Mouse (Mus musculus): Measurements from ENCODE around the gene Stk32b. TPM values are rescaled to one million over a fixed set of nuclear protein-coding genes. Genes with fewer than 3 reads are reported as not detected.

The Stk32b gene
- 1.0 and 2.8 TPM in 2 replicates for polyA plus RNA-seq (2016; fragmentation: Nextera tagmentation; extraction: Ambion mirVana)

GRCm38 (mm10) chr5:37716505-37717372 lies at the start of gene Stk32b:
Gene Stk32b (minus strand): TSS chr5:37717171.
- H3K27ac ChIP-seq: peak within 1 kb of the TSS; percentile 78
- peaks cover 23% of the 10 kb centered on the region for H3K4me1 ChIP-seq (replicated peaks)

GRCm38 (mm10) chr5:37765851-37766250 lies 48.9 kb upstream of the Stk32b start:
- Histone ChIP-seq H3K27me3 (ENCODE audit: insufficient read depth, poor library complexity, severe bottlenecking) (0 out of 2 replicates have a peak, but pooled peaks cover 11% of the 10 kb centered on the region), H3K4me1 (replicated peaks) (peaks cover 19% of the 10 kb centered on the region), H3K27ac (0 out of 2 replicates have a peak overlapping the region, but pooled peaks have one; percentile 42), H3K4me3 (no peak overlapping the region), H3K36me3 (no peaks in the 10 kb centered on the region), H3K9me3 (0 out of 2 replicates have a peak, but pooled peaks cover 6% of the 10 kb centered on the region)
- 33% methylated on average over 8 of the region's 8 CpGs for WGBS
- peak; percentile 15 for DNase-seq (ENCODE audit: low spot score)

More at GRCm38 (mm10) chr5:37716505-37717372, at the start of gene Stk32b:
- Histone ChIP-seq H3K4me3 (peak within 1 kb of the TSS; percentile 62), H3K9me3 (no peaks in the 10 kb centered on the region), H3K27me3 (ENCODE audit: insufficient read depth, poor library complexity, severe bottlenecking) (peaks cover 48% of the 10 kb centered on the region), H3K36me3 (no peaks in the 10 kb centered on the region)
- WGBS: under 1% methylated on average over 40 of the region's 40 CpGs
- DNase-seq (ENCODE audit: low spot score): peak; percentile 66

- H3K4me1 ChIP-seq (replicated peaks): peaks cover 12% of the 10 kb centered on the region
- H3K27me3 ChIP-seq (ENCODE audit: insufficient read depth, poor library complexity, severe bottlenecking): no peaks in the 10 kb centered on the region
- H3K27ac ChIP-seq: no peak overlapping the region
- no peak for DNase-seq (ENCODE audit: low spot score)
- no peaks in the 10 kb centered on the region for H3K36me3 ChIP-seq
- no peak overlapping the region for H3K4me3 ChIP-seq
- 0 out of 2 replicates have a peak, but pooled peaks cover 6% of the 10 kb centered on the region for H3K9me3 ChIP-seq
- 86% methylated on average over 3 of the region's 3 CpGs for WGBS
These were observed 45.1 kb upstream of the Stk32b start for GRCm38 (mm10) chr5:37762046-37762445.

- 85% methylated on average over 7 of the region's 7 CpGs for WGBS
These were observed 36.4 kb upstream of the Stk32b start for GRCm38 (mm10) chr5:37753366-37753765.

GRCm38 (mm10) chr5:37752027-37752967 lies 35.3 kb upstream of the Stk32b start:
- peak; percentile 76 for DNase-seq (ENCODE audit: low spot score)
- Histone ChIP-seq H3K4me3 (no peak overlapping the region), H3K36me3 (no peaks in the 10 kb centered on the region), H3K27ac (0 out of 2 replicates have a peak overlapping the region, but pooled peaks have one; percentile 4), H3K4me1 (replicated peaks) (peaks cover 9% of the 10 kb centered on the region; the same call in 1 of the 2 replicates), H3K27me3 (ENCODE audit: insufficient read depth, poor library complexity, severe bottlenecking) (no peaks in the 10 kb centered on the region; the same call in 1 of the 2 replicates), H3K9me3 (no peaks in the 10 kb centered on the region)
- 63% methylated on average over 8 of the region's 8 CpGs for WGBS

More at GRCm38 (mm10) chr5:37753366-37753765, 36.4 kb upstream of the Stk32b start:
- no peak for DNase-seq (ENCODE audit: low spot score)
- Histone ChIP-seq H3K27ac (no peak overlapping the region), H3K4me3 (no peak overlapping the region), H3K27me3 (ENCODE audit: insufficient read depth, poor library complexity, severe bottlenecking) (no peaks in the 10 kb centered on the region; the same call in 1 of the 2 replicates), H3K9me3 (no peaks in the 10 kb centered on the region), H3K36me3 (no peaks in the 10 kb centered on the region), H3K4me1 (replicated peaks) (peaks cover 5% of the 10 kb centered on the region; the same call in 1 of the 2 replicates)

- 0 out of 2 replicates have a peak, but pooled peaks cover 4% of the 10 kb centered on the region for H3K4me1 ChIP-seq (replicated peaks)
- DNase-seq (ENCODE audit: low spot score): no peak
- H3K27me3 ChIP-seq (ENCODE audit: insufficient read depth, poor library complexity, severe bottlenecking): no peaks in the 10 kb centered on the region
- 84% methylated on average over 13 of the region's 13 CpGs for WGBS
- H3K4me3 ChIP-seq: no peak overlapping the region
- no peak overlapping the region for H3K27ac ChIP-seq
- H3K36me3 ChIP-seq: no peaks in the 10 kb centered on the region
- peaks cover 4% of the 10 kb centered on the region; the same call in 1 of the 2 replicates for H3K9me3 ChIP-seq
These were observed 27.1 kb upstream of the Stk32b start for GRCm38 (mm10) chr5:37743889-37744707.

GRCm38 (mm10) chr5:37736213-37736612 lies 19.2 kb upstream of the Stk32b start:
- DNase-seq (ENCODE audit: low spot score): no peak
- peaks cover 5% of the 10 kb centered on the region; the same call in 1 of the 2 replicates for H3K4me1 ChIP-seq (replicated peaks)
- H3K9me3 ChIP-seq: 0 out of 2 replicates have a peak, but pooled peaks cover 8% of the 10 kb centered on the region
- H3K4me3 ChIP-seq: no peak overlapping the region
- no peak overlapping the region for H3K27ac ChIP-seq
- 64% methylated on average over 7 of the region's 7 CpGs for WGBS
- H3K36me3 ChIP-seq: no peaks in the 10 kb centered on the region
- no peaks in the 10 kb centered on the region for H3K27me3 ChIP-seq (ENCODE audit: insufficient read depth, poor library complexity, severe bottlenecking)

- Histone ChIP-seq H3K27ac (0 out of 2 replicates have a peak within 1 kb of the TSS, but pooled peaks have one; percentile 9), H3K27me3 (ENCODE audit: insufficient read depth, poor library complexity, severe bottlenecking) (no peaks in the 10 kb centered on the region), H3K9me3 (0 out of 2 replicates have a peak, but pooled peaks cover 8% of the 10 kb centered on the region), H3K36me3 (no peaks in the 10 kb centered on the region), H3K4me1 (replicated peaks) (peaks cover 5% of the 10 kb centered on the region; the same call in 1 of the 2 replicates), H3K4me3 (no peak within 1 kb of the TSS)
- 45% methylated on average over 5 of the region's 5 CpGs for WGBS
- DNase-seq (ENCODE audit: low spot score): no peak
These were observed 18.3 kb upstream of the Stk32b start, which contains the start of gene Cytl1 for GRCm38 (mm10) chr5:37735224-37735623. Gene Cytl1 (plus strand): TSS chr5:37735519.

GRCm38 (mm10) chr5:37730781-37731180 lies 13.8 kb upstream of the Stk32b start:
- 93% methylated on average over 2 of the region's 2 CpGs for WGBS
- no peaks in the 10 kb centered on the region for H3K36me3 ChIP-seq
- no peaks in the 10 kb centered on the region for H3K27me3 ChIP-seq (ENCODE audit: insufficient read depth, poor library complexity, severe bottlenecking)
- DNase-seq (ENCODE audit: low spot score): no peak
- 0 out of 2 replicates have a peak, but pooled peaks cover 8% of the 10 kb centered on the region for H3K9me3 ChIP-seq
- H3K27ac ChIP-seq: no peak overlapping the region
- peaks cover 5% of the 10 kb centered on the region; the same call in 1 of the 2 replicates for H3K4me1 ChIP-seq (replicated peaks)
- H3K4me3 ChIP-seq: no peak overlapping the region

GRCm38 (mm10) chr5:37725220-37725886 lies 8.4 kb upstream of the Stk32b start:
- 77% methylated on average over 4 of the region's 4 CpGs for WGBS
- Histone ChIP-seq H3K36me3 (no peaks in the 10 kb centered on the region), H3K4me1 (replicated peaks) (peaks cover 9% of the 10 kb centered on the region; the same call in 1 of the 2 replicates), H3K9me3 (no peaks in the 10 kb centered on the region), H3K27me3 (ENCODE audit: insufficient read depth, poor library complexity, severe bottlenecking) (no peaks in the 10 kb centered on the region; the same call in 1 of the 2 replicates), H3K4me3 (no peak overlapping the region), H3K27ac (no peak overlapping the region)
- DNase-seq (ENCODE audit: low spot score): no peak

GRCm38 (mm10) chr5:37720670-37721069 lies 3.7 kb upstream of the Stk32b start:
- Histone ChIP-seq H3K27me3 (ENCODE audit: insufficient read depth, poor library complexity, severe bottlenecking) (peaks cover 41% of the 10 kb centered on the region), H3K9me3 (no peaks in the 10 kb centered on the region), H3K36me3 (no peaks in the 10 kb centered on the region), H3K4me3 (no peak overlapping the region), H3K4me1 (replicated peaks) (peaks cover 24% of the 10 kb centered on the region), H3K27ac (no peak overlapping the region)
- 31% methylated on average over 6 of the region's 6 CpGs for WGBS
- no peak for DNase-seq (ENCODE audit: low spot score)

Data from hindbrain, embryonic 10.5 days (tissue).